Mouse (Mus musculus) cerebellum, adult 2 months (tissue): Measurements from ENCODE around the gene Lct. TPM values are rescaled to one million over a fixed set of nuclear protein-coding genes. Genes with fewer than 3 reads are reported as not detected.

Experiments used
- DNase-seq, 2 experiments: peaks; one replicate each; pipeline ENCODE4 v3.0.0; 2021
- H3K27ac ChIP-seq: fragments of 200-500 bp; 2 replicates; pipeline ENCODE4 v1.5.1; 2012; ENCODE audit warnings: low read length, control low read depth, inconsistent platforms; ENCODE audit not compliant: insufficient read depth
- H3K27me3 ChIP-seq: fragments of 200-500 bp; 2 replicates; pipeline ENCODE4 v1.6.1; 2012; ENCODE audit warnings: inconsistent platforms, mild to moderate bottlenecking, low read length, moderate library complexity; ENCODE audit not compliant: control insufficient read depth, insufficient read depth
- H3K4me1 ChIP-seq: fragments of 200-500 bp; 2 replicates; pipeline ENCODE4 v1.6.1; 2011; ENCODE audit warnings: low read length; ENCODE audit not compliant: control insufficient read depth, insufficient read depth
- H3K4me3 ChIP-seq: fragments of 200-500 bp; replicated peaks from 2 replicates; pipeline ENCODE3; 2011; ENCODE audit warnings: mild to moderate bottlenecking, low read depth, low read length, control low read depth; ENCODE audit not compliant: insufficient read depth
- CTCF ChIP-seq: fragments of 200-500 bp; IDR thresholded peaks from 2 replicates; pipeline ENCODE4 v1.5.1; 2011; ENCODE audit warnings: low read depth, mild to moderate bottlenecking, control low read depth, low read length, moderate library complexity, borderline replicate concordance; ENCODE audit not compliant: insufficient read depth
- POLR2A ChIP-seq: fragments of 200-500 bp; IDR thresholded peaks from 2 replicates; pipeline ENCODE4 v1.6.1; 2011; ENCODE audit warnings: low read length, control low read depth, borderline replicate concordance; ENCODE audit not compliant: insufficient read depth
- WGBS: fragments of 180-500 bp; shearing (Covaris S2); methylation state at CpG from one replicate; pipeline ENCODE4 v1.1.7; 2018; 5-methylcytosine and 5-hydroxymethylcytosine counted together
- polyA plus RNA-seq: library from polyadenylated mRNA; depleted of rRNA; stranded (reverse); fragments of >200 nt; gene quantifications from 2 replicates; pipeline ENCODE4 v1.2.3, GENCODE M21; 2012; rRNA removed

Lct gene
- polyA plus RNA-seq, 1 experiment: 0.33 TPM

- peak; percentile 41 to 54 for DNase-seq
- no peak overlapping the region for H3K27ac ChIP-seq
- 0 out of 2 replicates have a peak, but pooled peaks cover 3% of the 10 kb centered on the region for H3K4me1 ChIP-seq
- TF ChIP-seq POLR2A (no peak), CTCF (no peak)
- 1% methylated on average over 19 of the region's 19 CpGs for WGBS
- H3K4me3 ChIP-seq: peak overlapping the region; percentile 73
- no peaks in the 10 kb centered on the region for H3K27me3 ChIP-seq
These were observed 83.3 kb downstream of the Lct start for GRCm38 (mm10) chr1:128244727-128245355.

DNA sequence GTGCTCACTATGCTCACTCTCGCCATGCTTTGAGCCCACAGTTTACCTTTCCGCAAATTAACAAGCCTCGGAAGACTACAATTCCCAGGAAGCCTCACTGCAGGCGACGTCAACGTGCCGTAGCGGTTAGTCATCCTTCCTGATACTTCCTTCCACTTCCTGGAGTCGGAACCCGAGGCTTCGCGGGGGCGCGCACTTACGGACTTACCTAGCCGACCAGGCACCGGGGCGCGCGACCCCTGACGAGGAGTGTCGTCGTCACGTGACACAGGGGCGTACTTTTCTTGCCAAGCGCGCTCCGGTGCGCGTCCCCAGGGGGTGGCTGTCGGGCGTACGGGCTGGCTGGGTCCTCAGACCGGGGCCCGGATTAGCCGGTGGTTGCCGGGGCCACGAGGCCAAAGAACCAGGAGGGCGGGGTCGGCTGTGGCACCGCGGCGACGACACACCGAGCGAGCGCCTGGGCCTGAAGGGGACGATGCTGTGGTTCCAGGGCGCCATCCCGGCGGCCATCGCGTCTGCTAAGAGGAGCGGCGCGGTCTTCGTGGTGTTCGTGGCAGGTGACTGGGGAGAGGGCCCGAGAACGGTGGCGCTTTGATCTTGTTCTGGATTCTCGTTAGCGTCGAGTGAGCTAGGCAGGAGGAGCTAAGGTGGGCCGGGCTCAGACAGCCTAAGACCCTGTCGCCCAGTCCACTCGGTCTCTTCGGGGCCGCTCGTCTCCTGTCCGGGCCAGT, 84.0 kb downstream of the Lct start:
- H3K4me1 ChIP-seq: 0 out of 2 replicates have a peak, but pooled peaks cover 3% of the 10 kb centered on the region
- peak overlapping the region; percentile 73 for H3K4me3 ChIP-seq
- WGBS: under 1% methylated on average over 71 of the region's 71 CpGs
- TF ChIP-seq CTCF: no peak
- peak; percentile 64; the same call in 1 of the 2 replicates for TF ChIP-seq POLR2A
- peak overlapping the region; percentile 49 for H3K27ac ChIP-seq
- peak; percentile 95 to 97 for DNase-seq
- no peaks in the 10 kb centered on the region for H3K27me3 ChIP-seq

GRCm38 (mm10) chr1:128243627-128243995, 84.5 kb downstream of the Lct start, which contains the start of gene Ubxn4:
TSS of gene Ubxn4 (plus strand) at chr1:128243964.
- peak within 1 kb of the TSS; percentile 49 for H3K27ac ChIP-seq
- TF ChIP-seq POLR2A: no peak
- no peak for TF ChIP-seq CTCF
- 7% methylated on average over 10 of the region's 10 CpGs for WGBS
- H3K4me1 ChIP-seq: 0 out of 2 replicates have a peak, but pooled peaks cover 3% of the 10 kb centered on the region
- H3K27me3 ChIP-seq: no peaks in the 10 kb centered on the region
- no peak for DNase-seq
- H3K4me3 ChIP-seq: peak within 1 kb of the TSS; percentile 73

GRCm38 (mm10) chr1:128235181-128235580, 92.9 kb downstream of the Lct start:
- Histone ChIP-seq H3K4me3 (no peak overlapping the region), H3K4me1 (peaks cover 5% of the 10 kb centered on the region; the same call in 1 of the 2 replicates), H3K27me3 (no peaks in the 10 kb centered on the region), H3K27ac (no peak overlapping the region)
- 88% methylated on average over 4 of the region's 4 CpGs for WGBS
- no peak for DNase-seq
- TF ChIP-seq CTCF: no peak
- TF ChIP-seq POLR2A: no peak

Other genes with a start within 250 kb of the Lct start
- 2.5 and 3.2 TPM in 2 replicates for gene Zranb3, start 225.3 kb downstream of the Lct start, polyA plus RNA-seq
- 97.2 and 102 TPM in 2 replicates for gene R3hdm1, start 225.0 kb downstream of the Lct start, polyA plus RNA-seq
- 44.9 and 45.4 TPM in 2 replicates for gene Ubxn4, start 84.4 kb downstream of the Lct start, polyA plus RNA-seq
- 4.5 and 5.1 TPM in 2 replicates for gene Mcm6, start 31.3 kb upstream of the Lct start, polyA plus RNA-seq
- 44.8 and 45.4 TPM in 2 replicates for gene Dars, start 89.0 kb upstream of the Lct start, polyA plus RNA-seq